Mouse (Mus musculus): ENCODE data around the gene Setd4. TPM values are rescaled to one million over a fixed set of nuclear protein-coding genes. Genes with fewer than 3 reads are reported as not detected.

The Setd4 gene
- polyA plus RNA-seq, 1 experiment from 2014 or later, result 16.5 TPM

GRCm38 (mm10) chr16:93607669-93608101 is 3.8 kb upstream of the Setd4 start:
- peak; percentile 33; the same call in 1 of the 2 replicates for ATAC-seq (ENCODE audit: low FRiP score)
- peaks cover 26% of the 10 kb centered on the region for H3K4me1 ChIP-seq
- H3K27ac ChIP-seq, result peak overlapping the region; percentile 82
- H3K4me3 ChIP-seq, result peak overlapping the region; percentile 70
- peak overlapping the region; percentile 76 for H3K4me2 ChIP-seq (replicated peaks)
- no peaks in the 10 kb centered on the region; the same call in 1 of the 2 replicates for H3K27me3 ChIP-seq
- no peaks in the 10 kb centered on the region for H3K9me3 ChIP-seq (replicated peaks)
- peak overlapping the region; percentile 78 for H3K9ac ChIP-seq
- H3K36me3 ChIP-seq, result peaks cover 23% of the 10 kb centered on the region
- under 1% methylated on average over 32 of the region's 32 CpGs for WGBS

GRCm38 (mm10) chr16:93606146-93606545 is 2.3 kb upstream of the Setd4 start:
- 86% methylated on average over 7 of the region's 7 CpGs for WGBS
- H3K27ac ChIP-seq, result no peak overlapping the region
- no peak overlapping the region for H3K4me3 ChIP-seq
- no peak overlapping the region for H3K9ac ChIP-seq
- H3K36me3 ChIP-seq, result peaks cover 14% of the 10 kb centered on the region
- ATAC-seq (ENCODE audit: low FRiP score), result no peak
- H3K27me3 ChIP-seq, result no peaks in the 10 kb centered on the region; the same call in 1 of the 2 replicates
- H3K4me2 ChIP-seq (replicated peaks), result no peak overlapping the region
- H3K9me3 ChIP-seq (replicated peaks), result no peaks in the 10 kb centered on the region
- H3K4me1 ChIP-seq, result peaks cover 26% of the 10 kb centered on the region

- Histone ChIP-seq H3K4me1 (peaks cover 26% of the 10 kb centered on the region), H3K4me2 (replicated peaks) (peak within 1 kb of the TSS; percentile 81), H3K9me3 (replicated peaks) (no peaks in the 10 kb centered on the region), H3K36me3 (peaks cover 8% of the 10 kb centered on the region; the same call in 1 of the 2 replicates), H3K27ac (peak within 1 kb of the TSS; percentile 92; the same call in 1 of the 2 replicates), H3K9ac (peak within 1 kb of the TSS; percentile 70; the same call in 1 of the 2 replicates), H3K4me3 (peak within 1 kb of the TSS; percentile 53), H3K27me3 (no peaks in the 10 kb centered on the region; the same call in 1 of the 2 replicates)
- ATAC-seq (ENCODE audit: low FRiP score), result no peak
- WGBS, result 63% methylated on average over 4 of the region's 4 CpGs
Observed at GRCm38 (mm10) chr16:93605553-93605952, 1.7 kb upstream of the Setd4 start, which contains the start of gene Cbr1. Gene Cbr1, plus strand, starts transcription at chr16:93605853.

- Histone ChIP-seq H3K4me3 (peak overlapping the region; percentile 53), H3K9ac (peak overlapping the region; percentile 70), H3K4me2 (replicated peaks) (peak overlapping the region; percentile 81), H3K36me3 (no peaks in the 10 kb centered on the region), H3K27ac (peak overlapping the region; percentile 92), H3K9me3 (replicated peaks) (no peaks in the 10 kb centered on the region), H3K4me1 (peaks cover 26% of the 10 kb centered on the region), H3K27me3 (no peaks in the 10 kb centered on the region; the same call in 1 of the 2 replicates)
- ATAC-seq (ENCODE audit: low FRiP score), result no peak
- 5% methylated on average over 16 of the region's 16 CpGs for WGBS
Observed at GRCm38 (mm10) chr16:93604481-93604969, 662 bp upstream of the Setd4 start.

- H3K36me3 ChIP-seq, result peaks cover 32% of the 10 kb centered on the region
- no peaks in the 10 kb centered on the region for H3K27me3 ChIP-seq
- peaks cover 4% of the 10 kb centered on the region; the same call in 1 of the 2 replicates for H3K4me1 ChIP-seq
- ATAC-seq (ENCODE audit: low FRiP score), result no peak
- H3K4me3 ChIP-seq, result no peak overlapping the region
- no peak overlapping the region for H3K4me2 ChIP-seq (replicated peaks)
- 91% methylated on average over 6 of the region's 6 CpGs for WGBS
- no peak overlapping the region for H3K27ac ChIP-seq
- no peaks in the 10 kb centered on the region for H3K9me3 ChIP-seq (replicated peaks)
- H3K9ac ChIP-seq, result no peak overlapping the region
Observed at GRCm38 (mm10) chr16:93599461-93599860, 4.4 kb downstream of the Setd4 start.

GRCm38 (mm10) chr16:93597551-93597950 is 6.3 kb downstream of the Setd4 start:
- Histone ChIP-seq H3K9ac (no peak overlapping the region), H3K4me1 (no peaks in the 10 kb centered on the region), H3K4me3 (no peak overlapping the region), H3K9me3 (replicated peaks) (no peaks in the 10 kb centered on the region), H3K27me3 (no peaks in the 10 kb centered on the region), H3K4me2 (replicated peaks) (no peak overlapping the region), H3K36me3 (peaks cover 44% of the 10 kb centered on the region), H3K27ac (no peak overlapping the region)
- ATAC-seq (ENCODE audit: low FRiP score), result no peak
- 90% methylated on average over 9 of the region's 9 CpGs for WGBS

- WGBS, result 94% methylated on average over 7 of the region's 7 CpGs
- H3K9me3 ChIP-seq (replicated peaks), result no peaks in the 10 kb centered on the region
- H3K4me2 ChIP-seq (replicated peaks), result no peak overlapping the region
- no peaks in the 10 kb centered on the region for H3K27me3 ChIP-seq
- ATAC-seq (ENCODE audit: low FRiP score), result no peak
- H3K36me3 ChIP-seq, result peaks cover 44% of the 10 kb centered on the region
- no peaks in the 10 kb centered on the region for H3K4me1 ChIP-seq
- no peak overlapping the region for H3K9ac ChIP-seq
- H3K27ac ChIP-seq, result no peak overlapping the region
- H3K4me3 ChIP-seq, result no peak overlapping the region
Observed at GRCm38 (mm10) chr16:93596807-93597206, 7.1 kb downstream of the Setd4 start.

GRCm38 (mm10) chr16:93595766-93596165 is 8.1 kb downstream of the Setd4 start:
- Histone ChIP-seq H3K4me1 (no peaks in the 10 kb centered on the region), H3K9ac (no peak overlapping the region), H3K27ac (no peak overlapping the region), H3K9me3 (replicated peaks) (no peaks in the 10 kb centered on the region), H3K4me2 (replicated peaks) (no peak overlapping the region), H3K27me3 (no peaks in the 10 kb centered on the region), H3K36me3 (peaks cover 48% of the 10 kb centered on the region), H3K4me3 (no peak overlapping the region)
- no peak for ATAC-seq (ENCODE audit: low FRiP score)
- WGBS, result 87% methylated on average over 5 of the region's 5 CpGs

- Histone ChIP-seq H3K36me3 (peaks cover 61% of the 10 kb centered on the region), H3K27me3 (no peaks in the 10 kb centered on the region), H3K4me2 (replicated peaks) (no peak overlapping the region), H3K9ac (no peak overlapping the region), H3K4me3 (no peak overlapping the region), H3K27ac (no peak overlapping the region), H3K9me3 (replicated peaks) (no peaks in the 10 kb centered on the region), H3K4me1 (no peaks in the 10 kb centered on the region)
- ATAC-seq (ENCODE audit: low FRiP score), result no peak
- WGBS, result 95% methylated on average over 10 of the region's 10 CpGs
Observed at GRCm38 (mm10) chr16:93594448-93594847, 9.4 kb downstream of the Setd4 start.

GRCm38 (mm10) chr16:93593406-93593805 is 10.5 kb downstream of the Setd4 start:
- H3K4me3 ChIP-seq, result no peak overlapping the region
- H3K4me2 ChIP-seq (replicated peaks), result no peak overlapping the region
- no peak overlapping the region for H3K9ac ChIP-seq
- H3K36me3 ChIP-seq, result peaks cover 62% of the 10 kb centered on the region
- no peaks in the 10 kb centered on the region for H3K4me1 ChIP-seq
- no peak for ATAC-seq (ENCODE audit: low FRiP score)
- 90% methylated on average over 8 of the region's 8 CpGs for WGBS
- H3K27me3 ChIP-seq, result no peaks in the 10 kb centered on the region
- H3K27ac ChIP-seq, result no peak overlapping the region
- no peaks in the 10 kb centered on the region for H3K9me3 ChIP-seq (replicated peaks)

- Histone ChIP-seq H3K4me3 (no peak overlapping the region), H3K9me3 (replicated peaks) (no peaks in the 10 kb centered on the region), H3K4me1 (peaks cover 4% of the 10 kb centered on the region), H3K9ac (no peak overlapping the region), H3K27ac (no peak overlapping the region), H3K36me3 (peaks cover 56% of the 10 kb centered on the region), H3K27me3 (no peaks in the 10 kb centered on the region), H3K4me2 (replicated peaks) (no peak overlapping the region)
- ATAC-seq (ENCODE audit: low FRiP score), result no peak
- WGBS, result 91% methylated on average over 3 of the region's 3 CpGs
Observed at GRCm38 (mm10) chr16:93592711-93593110, 11.2 kb downstream of the Setd4 start.

- Histone ChIP-seq H3K27ac (no peak overlapping the region), H3K36me3 (peaks cover 51% of the 10 kb centered on the region), H3K9me3 (replicated peaks) (no peaks in the 10 kb centered on the region), H3K4me2 (replicated peaks) (no peak overlapping the region), H3K4me1 (peaks cover 4% of the 10 kb centered on the region), H3K4me3 (no peak overlapping the region), H3K9ac (no peak overlapping the region), H3K27me3 (no peaks in the 10 kb centered on the region)
- no peak for ATAC-seq (ENCODE audit: low FRiP score)
- 95% methylated on average over 20 of the region's 20 CpGs for WGBS
Observed at GRCm38 (mm10) chr16:93591450-93592430, 12.1 kb downstream of the Setd4 start.

All from hindbrain, embryonic 12.5 days (tissue).